Mouse (Mus musculus) kidney, postnatal 0 days (tissue): Measurements from ENCODE around the gene Ffar1. TPM values are rescaled to one million over a fixed set of nuclear protein-coding genes. Genes with fewer than 3 reads are reported as not detected.
"Not testable (repeated sequence)": the region's sequence is repeated elsewhere in the genome, so short reads cannot be mapped to it uniquely, and the experiment has no call there.

Experiments
- ATAC-seq: fragments of 200-750 bp; cut with Nextera tagmentation; replicated peaks from 2 replicates; pipeline ENCODE4 v1.8.0; 2017; ENCODE audit warnings: low read depth, moderate number of reproducible peaks, moderate TSS enrichment, moderate library complexity; ENCODE audit not compliant: low FRiP score
- DNase-seq: peaks from one replicate; pipeline ENCODE4 v3.0.0-alpha.2; 2016; ENCODE audit warnings: low spot score
- H3K27ac ChIP-seq: fragments of 300-500 bp; sonication (generic); 2 replicates; pipeline ENCODE4 v1.5.1; 2014; ENCODE audit warnings: mild to moderate bottlenecking
- H3K27me3 ChIP-seq: fragments of 300-500 bp; sonication (generic); 2 replicates; pipeline ENCODE4 v1.6.1; 2014; ENCODE audit warnings: low read length, mixed read lengths; ENCODE audit not compliant: insufficient read depth
- H3K36me3 ChIP-seq: fragments of 300-500 bp; sonication (generic); 2 replicates; pipeline ENCODE4 v1.6.1; 2014; ENCODE audit warnings: low read length, mixed read lengths; ENCODE audit not compliant: insufficient read depth
- H3K4me1 ChIP-seq: fragments of 300-500 bp; sonication (generic); replicated peaks from 2 replicates; pipeline ENCODE4 v1.6.1; 2014; ENCODE audit warnings: antibody characterized with exemption, low read length, mixed read lengths; ENCODE audit not compliant: insufficient read depth
- H3K4me2 ChIP-seq: fragments of 300-500 bp; sonication (generic); 2 replicates; pipeline ENCODE4 v1.6.1; 2014; ENCODE audit warnings: mild to moderate bottlenecking, low read length, moderate library complexity, mixed read lengths
- H3K4me3 ChIP-seq: fragments of 300-500 bp; sonication (generic); replicated peaks from 2 replicates; pipeline ENCODE4 v1.5.1; 2014; ENCODE audit warnings: low read depth, low read length
- H3K9ac ChIP-seq: fragments of 300-500 bp; sonication (generic); 2 replicates; pipeline ENCODE4 v1.6.1; 2014; ENCODE audit warnings: low read depth, low read length
- H3K9me3 ChIP-seq: fragments of 300-500 bp; sonication (generic); replicated peaks from 2 replicates; pipeline ENCODE4 v1.6.1; 2016; ENCODE audit warnings: low read length, inconsistent platforms, mixed read lengths
- CTCF ChIP-seq: IDR thresholded peaks from 2 replicates; pipeline ENCODE4 v1.5.1; 2016; ENCODE audit warnings: antibody characterized with exemption, low read depth, mild to moderate bottlenecking, moderate library complexity
- WGBS: fragments of 180-500 bp; shearing (Covaris S2); extraction: QIAGEN DNeasy Blood & Tissue Kit; methylation state at CpG from one replicate; pipeline ENCODE4 v1.1.7; 2014; 5-methylcytosine and 5-hydroxymethylcytosine counted together
- polyA plus RNA-seq: library from polyadenylated mRNA; unstranded; fragments of >200 nt; fragmentation: Nextera tagmentation; extraction: Ambion mirVana; gene quantifications from 2 replicates; pipeline ENCODE4 v1.2.1, GENCODE M21; 2015

Ffar1 gene
- polyA plus RNA-seq, 1 experiment from 2014 or later, result 0.03 TPM

- Histone ChIP-seq H3K4me1 (no peaks in the 10 kb centered on the region), H3K27ac (no peak overlapping the region), H3K27me3 (no peaks in the 10 kb centered on the region), H3K9ac (no peak overlapping the region), H3K36me3 (no peaks in the 10 kb centered on the region), H3K9me3 (no peaks in the 10 kb centered on the region), H3K4me3 (no peak overlapping the region), H3K4me2 (no peak overlapping the region)
- no peak for TF ChIP-seq CTCF
- DNase-seq (no peak), ATAC-seq (no peak)
- WGBS, result 69% methylated on average over 3 of the region's 3 CpGs
These were observed 31.9 kb downstream of the Ffar1 start for GRCm38 (mm10) chr7:30829428-30829827.

GRCm38 (mm10) chr7:30828871-30829270 lies 32.5 kb downstream of the Ffar1 start:
- not testable (repeated sequence) for H3K4me2 ChIP-seq, H3K36me3 ChIP-seq, H3K27me3 ChIP-seq, H3K9me3 ChIP-seq, H3K4me3 ChIP-seq, H3K9ac ChIP-seq, ATAC-seq, DNase-seq, H3K27ac ChIP-seq, H3K4me1 ChIP-seq

DNA sequence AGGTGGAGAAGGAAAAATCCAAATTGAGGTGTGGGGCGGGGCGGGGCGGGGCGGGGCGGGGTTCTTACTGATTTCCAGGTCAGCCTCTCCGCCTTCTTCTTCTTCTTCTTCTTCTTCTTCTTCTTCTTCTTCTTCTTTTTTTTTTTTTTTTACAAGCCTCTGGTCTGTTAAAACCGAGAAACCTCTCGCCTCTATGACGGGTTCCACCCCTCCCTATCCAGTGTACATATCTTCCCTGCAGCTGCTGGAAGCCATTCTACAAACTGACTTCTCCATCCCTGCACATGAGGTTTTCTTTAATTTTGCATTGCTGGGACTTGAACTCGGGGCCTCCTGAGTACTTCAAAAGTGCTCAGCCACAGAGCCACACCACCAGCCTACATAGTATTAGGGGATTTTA lies 34.7 kb downstream of the Ffar1 start:
- Histone ChIP-seq H3K36me3 (no peaks in the 10 kb centered on the region), H3K4me2 (no peak overlapping the region), H3K4me1 (no peaks in the 10 kb centered on the region), H3K9me3 (no peaks in the 10 kb centered on the region), H3K27me3 (no peaks in the 10 kb centered on the region), H3K9ac (no peak overlapping the region), H3K27ac (no peak overlapping the region), H3K4me3 (no peak overlapping the region)
- no peak for TF ChIP-seq CTCF
- 90% methylated on average over 10 of the region's 10 CpGs for WGBS
- DNase-seq (no peak), ATAC-seq (no peak)

GRCm38 (mm10) chr7:30824306-30824705 lies 37.1 kb downstream of the Ffar1 start:
- H3K4me1 ChIP-seq, result 0 out of 2 replicates have a peak, but pooled peaks cover 2% of the 10 kb centered on the region
- no peaks in the 10 kb centered on the region for H3K36me3 ChIP-seq
- H3K4me2 ChIP-seq, result no peak overlapping the region
- no peaks in the 10 kb centered on the region for H3K27me3 ChIP-seq
- DNase-seq, result no peak
- no peaks in the 10 kb centered on the region for H3K9me3 ChIP-seq
- no peak for TF ChIP-seq CTCF
- 87% methylated on average over 3 of the region's 3 CpGs for WGBS
- H3K9ac ChIP-seq, result no peak overlapping the region
- H3K27ac ChIP-seq, result no peak overlapping the region
- H3K4me3 ChIP-seq, result no peak overlapping the region
- no peak for ATAC-seq

- no peak within 1 kb of the TSS for H3K4me2 ChIP-seq
- no peaks in the 10 kb centered on the region for H3K27me3 ChIP-seq
- WGBS, result 87% methylated on average over 18 of the region's 18 CpGs
- no peak for ATAC-seq
- no peak within 1 kb of the TSS for H3K9ac ChIP-seq
- H3K4me3 ChIP-seq, result no peak within 1 kb of the TSS
- no peak for TF ChIP-seq CTCF
- H3K9me3 ChIP-seq, result no peaks in the 10 kb centered on the region
- DNase-seq, result no peak
- H3K27ac ChIP-seq, result no peak within 1 kb of the TSS
- H3K36me3 ChIP-seq, result no peaks in the 10 kb centered on the region
- H3K4me1 ChIP-seq, result 0 out of 2 replicates have a peak, but pooled peaks cover 2% of the 10 kb centered on the region
These were observed 37.7 kb downstream of the Ffar1 start, which contains the start of gene Ffar2 for GRCm38 (mm10) chr7:30823675-30824074. Gene Ffar2, minus strand, starts transcription at chr7:30823775.

- Histone ChIP-seq H3K36me3 (no peaks in the 10 kb centered on the region), H3K4me1 (0 out of 2 replicates have a peak, but pooled peaks cover 2% of the 10 kb centered on the region), H3K4me2 (no peak overlapping the region), H3K4me3 (no peak overlapping the region), H3K9ac (0 out of 2 replicates have a peak overlapping the region, but pooled peaks have one; percentile 2), H3K27me3 (no peaks in the 10 kb centered on the region), H3K9me3 (no peaks in the 10 kb centered on the region), H3K27ac (peak overlapping the region; percentile 47; the same call in 1 of the 2 replicates)
- ATAC-seq (no peak), DNase-seq (peak; percentile 14)
- WGBS, result 38% methylated on average over 5 of the region's 5 CpGs
- TF ChIP-seq CTCF, result no peak
These were observed 39.8 kb downstream of the Ffar1 start for GRCm38 (mm10) chr7:30821532-30821931.

GRCm38 (mm10) chr7:30820854-30821445 lies 40.4 kb downstream of the Ffar1 start:
- ATAC-seq, result no peak

More at GRCm38 (mm10) chr7:30820854-30821445, 40.4 kb downstream of the Ffar1 start:
- DNase-seq, result no peak
- H3K4me2 ChIP-seq, result no peak overlapping the region
- H3K27ac ChIP-seq, result no peak overlapping the region
- no peak for TF ChIP-seq CTCF
- 0 out of 2 replicates have a peak, but pooled peaks cover 2% of the 10 kb centered on the region for H3K4me1 ChIP-seq
- 24% methylated on average over 7 of the region's 7 CpGs for WGBS
- H3K36me3 ChIP-seq, result no peaks in the 10 kb centered on the region
- H3K4me3 ChIP-seq, result no peak overlapping the region
- no peaks in the 10 kb centered on the region for H3K9me3 ChIP-seq
- no peaks in the 10 kb centered on the region for H3K27me3 ChIP-seq
- H3K9ac ChIP-seq, result no peak overlapping the region
